Mouse (Mus musculus) intestine, embryonic 16.5 days (tissue): ENCODE data around the gene Kif5a. TPM values are rescaled to one million over a fixed set of nuclear protein-coding genes. Genes with fewer than 3 reads are reported as not detected.
"Not testable (repeated sequence)": the region's sequence is repeated elsewhere in the genome, so short reads cannot be mapped to it uniquely, and the experiment has no call there.

Source experiments
- ATAC-seq: fragments of 200-750 bp; cut with Nextera tagmentation; 2 replicates; pipeline ENCODE4 v1.8.0; 2017; ENCODE audit warnings: moderate TSS enrichment, moderate library complexity
- H3K27ac ChIP-seq: fragments of 300-500 bp; sonication (generic); 2 replicates; pipeline ENCODE4 v1.5.1; 2014; ENCODE audit warnings: mild to moderate bottlenecking, low read length
- H3K27me3 ChIP-seq: fragments of 300-500 bp; sonication (generic); replicated peaks from 2 replicates; pipeline ENCODE4 v1.6.1; 2014; ENCODE audit warnings: low read length, control low read depth, mixed read lengths; ENCODE audit not compliant: control insufficient read depth, insufficient read depth
- H3K36me3 ChIP-seq: fragments of 300-500 bp; sonication (generic); 2 replicates; pipeline ENCODE4 v1.6.1; 2014; ENCODE audit warnings: low read length, control low read depth; ENCODE audit not compliant: control insufficient read depth, insufficient read depth
- H3K4me1 ChIP-seq: fragments of 300-500 bp; sonication (generic); 2 replicates; pipeline ENCODE4 v1.6.1; 2014; ENCODE audit warnings: low read length, control low read depth, mixed read lengths; ENCODE audit not compliant: control insufficient read depth, insufficient read depth
- H3K4me2 ChIP-seq: fragments of 300-500 bp; sonication (generic); 2 replicates; pipeline ENCODE4 v1.6.1; 2014; ENCODE audit warnings: low read depth, low read length, control low read depth
- H3K4me3 ChIP-seq: fragments of 300-500 bp; sonication (generic); 2 replicates; pipeline ENCODE4 v1.5.1; 2014; ENCODE audit warnings: mild to moderate bottlenecking, low read length
- H3K9ac ChIP-seq: fragments of 300-500 bp; sonication (generic); 2 replicates; pipeline ENCODE4 v1.6.1; 2014; ENCODE audit warnings: low read depth, low read length
- H3K9me3 ChIP-seq: fragments of 300-500 bp; sonication (generic); 2 replicates; pipeline ENCODE4 v1.6.1; 2016; ENCODE audit warnings: low read length, control low read depth; ENCODE audit not compliant: control insufficient read depth
- WGBS: fragments of 180-500 bp; shearing (Covaris S2); extraction: QIAGEN DNeasy Blood & Tissue Kit; methylation state at CpG from one replicate; pipeline ENCODE4 v1.1.7; 2014; 5-methylcytosine and 5-hydroxymethylcytosine counted together
- polyA plus RNA-seq: library from polyadenylated mRNA; unstranded; fragments of >200 nt; fragmentation: Nextera tagmentation; extraction: Ambion mirVana; gene quantifications from 2 replicates; pipeline ENCODE4 v1.2.1, GENCODE M21; 2015

Kif5a gene
- polyA plus RNA-seq, 1 experiment from 2014 or later, result 5.2 TPM

DNA sequence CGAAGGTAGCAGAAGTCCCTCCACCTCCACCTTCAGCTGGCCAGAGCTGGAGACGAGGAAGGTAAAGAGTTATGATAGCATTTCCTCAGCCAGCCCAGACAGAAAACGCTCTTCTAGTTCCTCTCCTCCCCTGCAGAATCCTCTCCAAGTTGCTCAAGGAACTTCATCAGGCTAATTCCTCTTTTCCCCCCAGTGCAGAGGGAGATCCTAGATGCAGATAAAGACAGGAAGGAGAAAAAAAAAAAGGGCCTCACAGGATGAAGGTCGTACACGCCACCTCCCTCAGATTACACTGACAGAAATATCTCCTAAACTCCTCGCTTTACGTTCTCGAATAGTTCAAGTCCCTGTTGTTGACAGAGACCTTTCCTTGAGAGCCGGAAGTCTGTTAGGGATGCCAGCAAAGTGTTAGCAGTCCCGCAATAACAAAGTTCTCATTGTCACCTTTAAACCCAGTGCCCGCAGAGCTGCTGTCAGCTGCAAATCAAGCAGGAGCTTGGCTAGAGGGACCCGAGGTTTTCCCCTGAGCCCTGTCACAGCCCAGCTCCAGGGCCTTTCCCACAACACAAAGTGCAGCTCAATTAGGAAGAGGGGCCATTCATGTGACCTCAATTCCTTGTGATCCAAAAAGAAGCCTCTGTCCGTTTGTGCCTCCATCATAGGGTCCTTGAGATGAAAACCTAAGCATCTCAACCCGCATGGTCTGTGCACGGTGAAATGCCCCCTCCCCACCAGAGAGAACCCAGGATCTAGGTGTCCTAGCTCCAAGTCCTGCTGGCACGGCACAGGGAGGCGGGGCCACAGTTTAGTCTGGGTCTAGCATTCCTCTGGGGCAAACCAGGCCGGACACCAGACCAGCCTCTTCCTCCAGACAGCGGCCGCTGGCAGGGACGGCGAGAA, 68.5 kb downstream of the Kif5a start:
- peak overlapping the region; percentile 90 for H3K27ac ChIP-seq
- H3K36me3 ChIP-seq, result peaks cover 13% of the 10 kb centered on the region; the same call in 1 of the 2 replicates
- H3K9ac ChIP-seq, result peak overlapping the region; percentile 90
- no peaks in the 10 kb centered on the region for H3K9me3 ChIP-seq
- H3K4me2 ChIP-seq, result peak overlapping the region; percentile 94
- H3K4me1 ChIP-seq, result peaks cover 19% of the 10 kb centered on the region
- WGBS, result 9% methylated on average over 22 of the region's 22 CpGs
- no peaks in the 10 kb centered on the region for H3K27me3 ChIP-seq
- peak; percentile 56 for ATAC-seq
- peak overlapping the region; percentile 92 for H3K4me3 ChIP-seq

DNA sequence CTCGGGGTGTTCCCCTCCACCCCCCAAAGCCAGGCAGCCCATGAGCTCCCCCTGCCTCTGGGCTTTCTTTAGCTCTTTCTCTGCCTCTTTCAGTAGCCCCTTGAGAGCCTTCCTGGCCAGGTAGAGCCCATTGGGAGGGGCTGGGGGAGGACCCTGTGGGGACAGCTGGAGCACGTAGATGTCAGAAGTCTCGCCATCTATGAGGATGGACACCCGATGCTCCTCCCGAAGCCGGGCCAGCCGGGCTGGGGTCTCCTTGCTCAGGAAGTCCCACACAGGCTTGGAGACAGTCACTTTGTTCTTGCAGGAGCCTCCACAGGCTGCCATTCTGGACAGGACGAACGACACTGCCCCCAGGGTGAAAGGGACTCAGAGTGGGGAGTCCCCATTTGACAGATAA, 70.1 kb downstream of the Kif5a start:
- no peak overlapping the region for H3K9ac ChIP-seq
- H3K27me3 ChIP-seq, result 0 out of 2 replicates have a peak, but pooled peaks cover 2% of the 10 kb centered on the region
- WGBS, result 80% methylated on average over 9 of the region's 9 CpGs
- peaks cover 31% of the 10 kb centered on the region for H3K4me1 ChIP-seq
- no peak overlapping the region for H3K27ac ChIP-seq
- H3K9me3 ChIP-seq, result no peaks in the 10 kb centered on the region
- no peak for ATAC-seq
- no peak overlapping the region for H3K4me2 ChIP-seq
- no peak overlapping the region for H3K4me3 ChIP-seq
- peaks cover 8% of the 10 kb centered on the region; the same call in 1 of the 2 replicates for H3K36me3 ChIP-seq

- peaks cover 35% of the 10 kb centered on the region for H3K4me1 ChIP-seq
- ATAC-seq, H3K27ac ChIP-seq, H3K4me2 ChIP-seq, H3K4me3 ChIP-seq, H3K27me3 ChIP-seq, H3K36me3 ChIP-seq, H3K9ac ChIP-seq, H3K9me3 ChIP-seq: not testable (repeated sequence)
- WGBS, result 68% methylated on average over 1 of the region's 1 CpGs
These were observed 71.2 kb downstream of the Kif5a start for GRCm38 (mm10) chr10:127192057-127192328.

DNA sequence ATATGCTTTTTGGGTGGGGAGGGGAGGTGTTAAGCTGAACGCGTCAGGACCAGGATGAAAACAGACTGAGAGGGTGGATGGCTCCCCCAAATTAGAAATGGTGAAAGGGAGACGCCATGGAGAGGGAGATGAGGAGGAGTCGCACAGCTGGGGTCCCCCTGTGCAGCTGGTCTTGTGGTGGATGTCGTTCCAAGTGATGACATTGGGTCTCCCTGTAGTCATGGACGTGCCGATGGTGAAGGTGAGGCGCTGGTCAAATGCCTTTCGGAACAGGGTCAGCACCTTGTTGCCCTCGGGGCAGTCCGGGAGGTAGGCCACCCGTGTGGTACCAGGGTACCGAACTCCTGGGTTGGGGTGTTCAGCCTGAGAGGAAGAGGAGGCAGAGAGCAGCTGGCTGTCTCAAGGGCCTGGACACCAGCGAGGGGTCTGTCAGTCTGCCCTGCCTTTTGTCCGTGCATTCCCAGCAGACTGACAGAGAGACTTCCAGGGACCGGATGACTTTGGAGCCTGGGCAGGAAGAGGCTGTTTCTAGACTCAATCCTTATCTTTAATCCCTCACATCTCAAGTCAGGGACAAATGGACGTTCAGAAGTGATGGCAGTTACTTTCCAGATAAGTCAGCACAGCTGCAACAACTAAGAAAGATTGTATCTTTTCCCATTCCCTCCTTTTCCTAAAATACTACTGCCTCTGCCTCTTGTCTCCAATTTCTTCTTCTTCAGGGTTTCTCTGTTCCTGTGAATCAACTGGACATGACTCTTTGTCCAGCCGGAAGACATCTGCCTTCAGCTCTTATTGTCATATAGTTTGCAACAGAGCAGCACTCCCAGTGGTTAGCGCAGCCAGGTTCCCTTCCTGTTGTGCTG, 71.7 kb downstream of the Kif5a start:
- H3K36me3 ChIP-seq, result peaks cover 11% of the 10 kb centered on the region; the same call in 1 of the 2 replicates
- ATAC-seq, result no peak
- 0 out of 2 replicates have a peak, but pooled peaks cover 4% of the 10 kb centered on the region for H3K9me3 ChIP-seq
- 0 out of 2 replicates have a peak, but pooled peaks cover 4% of the 10 kb centered on the region for H3K27me3 ChIP-seq
- WGBS, result 85% methylated on average over 19 of the region's 19 CpGs
- peaks cover 32% of the 10 kb centered on the region for H3K4me1 ChIP-seq
- no peak overlapping the region for H3K4me2 ChIP-seq
- no peak overlapping the region for H3K4me3 ChIP-seq
- no peak overlapping the region for H3K9ac ChIP-seq
- H3K27ac ChIP-seq, result no peak overlapping the region

DNA sequence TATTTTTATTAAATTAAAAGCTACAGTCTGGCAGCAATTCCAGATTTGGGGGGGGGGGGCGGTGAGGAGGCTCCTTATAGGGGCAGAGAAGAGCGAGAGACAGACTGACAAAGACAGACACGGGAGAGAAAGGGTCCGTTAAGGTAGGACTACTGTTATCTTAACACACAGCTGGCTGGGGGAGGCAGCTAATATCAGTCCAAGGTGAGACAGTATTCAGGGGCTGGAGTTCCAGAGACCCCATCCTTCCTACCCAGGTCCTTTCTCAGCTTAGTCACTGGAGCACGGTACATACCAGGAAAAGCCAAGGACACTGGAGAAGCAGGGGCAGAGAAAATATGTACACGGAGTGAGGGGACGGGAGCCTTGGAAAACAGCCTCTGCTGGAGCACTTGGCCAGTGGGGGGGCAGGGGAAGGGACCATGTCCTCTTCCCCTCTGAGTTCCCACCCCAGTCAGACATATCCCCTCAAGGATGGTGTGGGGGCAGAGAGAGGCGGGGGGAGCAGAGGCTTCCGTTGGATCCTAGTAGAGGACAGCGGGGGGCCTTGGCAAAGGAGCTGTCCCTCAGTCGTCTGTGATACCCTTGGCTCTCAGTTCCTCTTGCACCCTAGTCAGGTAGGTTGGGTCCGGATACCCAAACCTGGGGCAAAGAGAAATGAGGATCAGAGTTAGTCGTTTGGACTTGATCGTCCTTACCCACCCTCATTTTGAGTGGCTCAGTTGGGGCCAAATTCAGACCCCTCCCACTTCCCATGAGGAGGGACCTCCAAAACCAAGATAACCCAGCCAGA, 72.6 kb downstream of the Kif5a start:
- WGBS, result 53% methylated on average over 14 of the region's 14 CpGs
- H3K36me3 ChIP-seq, result peaks cover 11% of the 10 kb centered on the region; the same call in 1 of the 2 replicates
- H3K9me3 ChIP-seq, result 0 out of 2 replicates have a peak, but pooled peaks cover 4% of the 10 kb centered on the region
- peak overlapping the region; percentile 72 for H3K4me2 ChIP-seq
- H3K27ac ChIP-seq, result peak overlapping the region; percentile 89
- H3K4me1 ChIP-seq, result peaks cover 32% of the 10 kb centered on the region
- H3K4me3 ChIP-seq, result peak overlapping the region; percentile 65; the same call in 1 of the 2 replicates
- 0 out of 2 replicates have a peak, but pooled peaks cover 4% of the 10 kb centered on the region for H3K27me3 ChIP-seq
- no peak for ATAC-seq
- peak overlapping the region; percentile 75 for H3K9ac ChIP-seq

- WGBS, result 8% methylated on average over 35 of the region's 35 CpGs
These were observed 73.3 kb downstream of the Kif5a start, which contains the start of gene Arhgef25 for GRCm38 (mm10) chr10:127189651-127190381. Gene Arhgef25, minus strand, starts transcription at chr10:127190083.

GRCm38 (mm10) chr10:127189116-127189650, 74.0 kb downstream of the Kif5a start:
- ATAC-seq, result peak; percentile 47
- 0 out of 2 replicates have a peak, but pooled peaks cover 7% of the 10 kb centered on the region for H3K27me3 ChIP-seq

More at GRCm38 (mm10) chr10:127189651-127190381, 73.3 kb downstream of the Kif5a start, which contains the start of gene Arhgef25:
- Histone ChIP-seq H3K4me3 (peak within 1 kb of the TSS; percentile 65), H3K4me1 (peaks cover 29% of the 10 kb centered on the region), H3K27me3 (0 out of 2 replicates have a peak, but pooled peaks cover 4% of the 10 kb centered on the region), H3K27ac (peak within 1 kb of the TSS; percentile 89), H3K4me2 (peak within 1 kb of the TSS; percentile 72), H3K9ac (peak within 1 kb of the TSS; percentile 75), H3K36me3 (peaks cover 11% of the 10 kb centered on the region; the same call in 1 of the 2 replicates), H3K9me3 (0 out of 2 replicates have a peak, but pooled peaks cover 4% of the 10 kb centered on the region)
- ATAC-seq, result peak; percentile 38

More at GRCm38 (mm10) chr10:127189116-127189650, 74.0 kb downstream of the Kif5a start:
- Histone ChIP-seq H3K4me3 (peak overlapping the region; percentile 65), H3K4me2 (peak overlapping the region; percentile 72), H3K9ac (peak overlapping the region; percentile 75), H3K4me1 (peaks cover 23% of the 10 kb centered on the region), H3K36me3 (peaks cover 11% of the 10 kb centered on the region; the same call in 1 of the 2 replicates), H3K9me3 (0 out of 2 replicates have a peak, but pooled peaks cover 4% of the 10 kb centered on the region), H3K27ac (peak overlapping the region; percentile 89)
- under 1% methylated on average over 26 of the region's 26 CpGs for WGBS
